Mouse (Mus musculus) 3T3-L1 (cell line): ENCODE data around the gene Fgf2.

Source experiments
- DNase-seq: peaks from one replicate; pipeline ENCODE4 v3.0.0-alpha.2; 2015; ENCODE audit warnings: low read depth, low spot score

Fgf2 gene

DNA sequence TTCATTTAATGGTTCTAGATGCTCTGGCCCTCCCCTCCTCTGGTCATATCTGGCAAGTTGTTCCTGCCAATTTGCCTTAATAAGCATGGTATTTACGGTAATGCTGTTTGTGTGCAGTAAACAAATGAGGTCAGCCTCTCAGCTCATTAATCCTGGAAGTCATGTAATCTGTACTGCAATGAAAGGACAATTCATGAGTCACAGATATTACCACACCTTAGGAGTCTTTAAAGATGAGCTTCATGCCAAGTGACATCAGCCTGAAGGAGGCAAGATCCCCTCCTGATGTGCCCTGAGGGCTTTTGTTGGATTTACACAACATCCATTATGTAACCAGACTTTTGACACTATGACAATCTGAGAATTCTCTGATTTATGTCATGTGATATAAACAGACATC is 6.6 kb downstream of the Fgf2 start:
- DNase-seq: peak; percentile 66

DNA sequence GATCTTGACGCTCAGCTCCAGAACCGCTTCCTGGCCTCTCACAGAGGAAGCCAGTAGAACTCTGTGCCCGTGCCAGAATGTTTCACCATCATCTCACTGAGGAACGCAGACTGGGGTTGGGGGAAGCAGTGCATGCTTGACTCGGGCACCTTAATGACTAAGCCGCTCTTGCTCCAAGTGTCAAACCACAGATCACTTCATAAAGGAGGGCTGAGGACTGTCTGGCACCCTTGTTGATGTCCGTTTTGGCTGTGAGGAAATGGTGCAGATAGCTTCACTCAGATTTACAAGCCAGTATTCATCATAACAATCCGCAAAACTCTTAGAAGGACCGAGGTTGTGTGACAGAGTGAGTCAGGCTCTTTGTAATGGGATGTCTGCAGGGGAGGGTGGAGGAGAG is 12.6 kb downstream of the Fgf2 start:
- DNase-seq: peak; percentile 85

DNA sequence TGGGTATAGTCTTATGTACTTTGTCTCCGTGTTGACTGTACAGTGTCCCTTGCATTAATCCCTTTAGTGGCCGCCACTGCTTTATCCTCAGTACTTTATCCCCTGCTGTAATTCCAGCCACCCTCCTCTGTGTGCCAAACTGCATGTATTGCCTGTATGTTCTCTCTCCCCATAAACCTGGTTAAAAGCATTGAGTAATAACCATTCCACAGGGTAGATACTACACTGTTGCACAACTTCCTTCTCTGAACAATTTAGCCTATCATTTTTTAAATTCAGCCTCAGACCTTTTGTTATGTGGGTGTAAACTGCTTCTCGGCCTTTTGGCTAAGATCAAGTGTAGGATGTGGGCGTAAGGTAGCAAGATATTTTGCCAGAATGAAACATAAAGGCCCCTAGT is 17.0 kb downstream of the Fgf2 start:
- DNase-seq: no peak

DNA sequence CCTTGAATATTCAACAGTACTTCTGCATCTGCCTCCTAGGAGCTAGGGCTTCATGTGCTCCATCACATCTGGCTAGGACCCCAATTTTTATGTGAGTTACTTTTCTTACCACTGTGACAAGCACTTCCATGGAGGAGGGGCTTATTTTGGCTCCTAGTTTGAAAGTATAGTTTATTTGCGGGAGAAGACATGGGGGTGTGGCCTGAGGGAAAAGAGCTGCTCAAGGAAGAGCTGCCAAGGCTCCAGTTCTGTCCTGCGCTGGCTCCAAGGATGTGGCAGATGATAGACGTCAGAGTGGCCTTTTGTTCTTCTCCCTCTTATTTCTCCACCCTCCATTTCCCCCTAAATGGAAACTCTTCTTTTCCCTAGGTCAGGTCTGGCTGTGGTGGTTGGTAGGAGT is 17.8 kb downstream of the Fgf2 start:
- no peak for DNase-seq

DNA sequence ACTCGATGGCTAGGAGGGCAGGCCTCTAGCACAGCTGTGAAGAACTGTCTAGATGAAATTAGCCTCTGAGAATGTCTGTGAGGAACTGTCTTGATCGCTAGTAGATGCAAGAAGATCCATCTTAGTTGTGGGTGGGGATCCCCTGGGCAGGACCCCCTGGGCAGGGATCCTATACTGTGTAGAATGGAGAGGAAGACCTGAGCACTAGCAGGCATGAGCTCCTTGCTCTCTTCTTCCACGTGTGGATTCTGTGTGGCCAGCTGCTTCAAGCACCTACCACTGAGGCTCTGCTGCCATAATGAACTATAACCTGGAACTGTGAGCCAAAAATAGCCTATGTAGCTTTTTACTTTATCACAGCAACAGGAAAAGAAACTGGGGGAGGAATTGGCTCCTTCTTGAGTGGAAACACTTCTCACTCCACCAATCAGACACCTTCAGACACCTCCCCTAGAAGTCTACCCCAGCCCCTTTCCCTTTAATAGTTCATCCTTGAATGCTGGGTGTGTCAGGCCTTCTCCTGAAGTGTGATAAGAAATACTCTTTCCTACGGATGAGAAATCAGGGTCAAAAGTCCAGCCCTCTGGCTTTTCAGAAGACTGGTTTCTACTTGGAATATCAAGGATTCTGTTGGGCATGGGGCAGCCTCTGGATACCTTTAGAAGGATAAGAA is 18.4 kb downstream of the Fgf2 start:
- DNase-seq: no peak

DNA sequence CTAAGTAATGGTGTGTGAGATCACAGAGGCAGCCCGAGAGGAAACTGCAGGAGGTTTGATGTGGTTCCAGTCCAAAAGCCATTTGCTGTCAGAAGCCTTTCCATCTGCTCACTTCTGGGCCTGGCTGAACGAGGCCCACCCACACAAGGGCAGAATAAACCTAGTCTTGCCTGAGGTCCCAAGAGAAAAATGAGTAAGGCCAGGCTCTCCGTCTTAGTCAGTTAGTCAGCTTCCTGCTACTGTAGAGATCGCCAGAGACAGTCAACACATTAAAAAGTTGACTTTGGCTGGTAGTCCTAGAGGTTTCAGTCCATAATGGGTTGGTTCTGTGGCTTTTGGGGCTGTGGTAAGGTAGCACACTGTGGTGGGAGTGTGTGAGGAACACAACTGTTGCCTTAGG is 22.3 kb downstream of the Fgf2 start:
- DNase-seq: peak; percentile 88

DNA sequence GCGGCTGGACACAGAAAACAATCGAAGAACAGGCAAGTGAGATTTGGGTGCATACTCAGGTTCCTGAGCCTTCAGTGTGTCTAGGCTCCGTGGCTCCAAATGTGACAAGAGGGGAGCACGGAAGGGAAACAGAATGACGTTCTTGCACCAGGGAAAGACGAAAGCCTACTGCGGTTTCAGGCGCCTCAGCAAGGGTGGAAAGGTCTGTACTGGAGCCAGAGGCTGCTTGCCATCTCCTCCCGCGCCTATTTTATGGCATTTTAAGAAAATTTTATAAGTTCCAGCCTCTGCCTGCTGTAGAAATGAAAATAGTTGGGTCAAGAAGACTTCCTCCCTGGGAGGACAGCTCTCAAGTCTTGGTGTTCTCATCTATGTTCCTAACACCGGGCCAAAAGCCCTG is 25.6 kb downstream of the Fgf2 start:
- no peak for DNase-seq

DNA sequence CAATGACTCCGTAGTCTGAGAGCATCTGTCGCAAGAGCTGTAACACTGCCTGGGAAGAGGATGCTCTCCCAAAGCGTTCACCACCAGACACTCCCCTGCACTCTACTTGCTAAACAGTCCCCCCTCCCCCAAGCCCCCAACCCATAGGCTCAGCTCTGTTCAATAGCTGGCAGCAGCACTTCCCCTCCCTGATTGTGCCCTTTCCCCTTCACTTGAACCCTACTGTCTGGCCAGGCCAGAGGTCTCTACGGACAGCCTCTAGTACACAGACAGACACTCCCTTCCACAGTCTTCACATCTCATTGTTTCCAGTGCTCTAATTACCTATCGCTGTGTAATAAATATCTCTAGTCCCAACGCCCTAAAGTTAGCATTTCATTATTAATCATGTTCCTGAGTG is 29.8 kb downstream of the Fgf2 start:
- no peak for DNase-seq

DNA sequence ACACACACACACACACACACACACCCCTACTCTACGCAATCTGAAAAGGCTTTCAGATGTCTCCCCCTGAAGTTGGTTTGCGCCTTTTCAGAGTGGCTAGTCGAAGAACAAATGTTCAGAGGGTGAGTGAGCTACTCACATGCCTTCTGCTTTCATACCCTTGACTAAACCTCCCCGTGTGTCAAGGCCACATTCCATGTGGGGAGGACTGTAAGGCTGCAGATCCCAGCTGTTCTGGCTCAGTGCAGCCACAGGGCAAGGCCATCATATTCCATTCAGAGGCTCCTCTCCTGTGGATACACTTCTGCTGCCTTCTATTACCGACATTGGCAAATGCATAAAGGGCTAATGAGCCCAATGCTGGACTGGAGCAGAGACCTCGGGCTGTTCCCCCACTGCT is 30.3 kb downstream of the Fgf2 start:
- DNase-seq: no peak

DNA sequence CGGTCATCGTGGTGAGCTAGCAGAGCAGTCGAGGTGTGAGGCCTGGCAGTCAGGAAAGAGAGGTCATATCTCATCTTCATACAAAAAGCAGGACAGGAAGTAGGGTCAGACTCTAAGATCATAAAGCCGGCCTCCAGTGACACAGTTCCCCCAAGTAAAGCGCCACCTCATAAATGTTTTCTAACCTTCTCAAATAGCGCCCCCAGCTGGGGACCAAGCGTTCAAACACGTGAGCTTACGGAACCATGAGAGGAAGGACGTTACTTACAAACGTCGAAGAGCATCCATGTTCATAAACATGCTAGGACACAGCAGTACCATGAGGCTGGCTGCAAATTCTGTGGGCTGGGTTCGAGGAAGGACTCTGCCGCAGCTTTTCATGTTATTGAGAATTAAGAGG is 31.1 kb downstream of the Fgf2 start:
- DNase-seq: no peak

DNA sequence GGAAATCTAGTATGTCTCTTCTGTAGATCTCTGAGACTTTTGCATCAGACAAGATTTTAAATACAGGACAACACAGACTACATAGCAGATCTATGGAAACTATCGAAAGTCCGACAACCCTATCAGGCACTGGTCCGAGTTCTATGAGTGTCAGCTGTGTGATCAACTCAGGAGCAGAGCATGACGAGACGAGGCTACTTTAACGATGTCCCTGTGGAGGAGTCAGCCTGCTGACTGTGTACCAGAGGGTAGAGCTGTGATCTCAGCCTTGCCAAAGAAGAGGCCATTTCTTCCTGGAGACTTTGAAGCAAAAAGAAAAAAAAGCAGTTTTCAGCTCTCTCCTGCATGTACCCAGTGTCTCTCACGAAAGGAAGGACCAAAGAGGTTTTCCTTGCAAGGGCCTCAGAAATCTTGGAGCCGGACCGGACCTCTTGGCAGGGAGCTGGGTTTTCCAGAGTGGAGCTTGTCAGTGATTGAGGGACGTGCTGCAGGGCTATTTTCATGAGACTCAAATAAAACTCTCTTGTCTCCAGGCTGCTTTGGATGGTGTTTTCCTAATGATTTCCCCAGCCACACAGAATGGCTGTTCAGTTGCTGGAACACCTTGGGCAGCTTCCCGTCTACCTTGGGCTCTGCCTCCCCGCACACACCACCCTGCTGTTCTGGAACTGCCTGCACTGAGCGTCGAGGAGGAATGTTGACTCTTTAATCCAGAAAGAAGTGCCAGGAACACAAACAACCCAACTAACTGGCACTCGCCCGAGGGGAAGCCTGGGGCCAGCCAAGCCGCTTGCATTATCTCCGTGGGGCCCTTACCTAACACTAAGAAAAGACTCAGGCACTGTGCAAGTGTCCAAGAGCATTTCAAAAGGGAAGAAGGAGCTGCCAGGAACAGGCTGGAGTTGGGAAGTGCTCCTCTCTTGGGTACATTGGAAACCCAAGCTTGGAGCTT is 32.1 kb downstream of the Fgf2 start:
- no peak for DNase-seq

DNA sequence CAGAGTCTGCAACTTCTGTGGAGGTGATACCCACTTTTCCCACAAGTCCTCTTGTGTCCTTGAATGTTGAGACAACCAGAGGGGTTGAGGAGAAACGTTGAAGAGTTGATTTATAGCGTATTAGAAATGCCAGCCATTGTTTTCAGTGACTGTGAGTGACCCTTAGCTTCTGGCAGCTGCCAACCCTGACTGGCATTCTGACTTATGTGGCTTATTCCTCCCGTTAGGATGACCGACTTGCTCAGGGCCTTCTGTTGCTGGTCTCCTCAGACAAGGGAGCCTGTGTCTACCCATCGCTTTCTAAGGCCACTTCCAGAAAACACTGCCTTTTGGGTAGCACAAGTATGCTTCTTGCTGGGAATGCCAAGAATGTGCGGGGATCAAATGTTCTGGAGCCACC is 33.3 kb downstream of the Fgf2 start:
- DNase-seq: no peak

DNA sequence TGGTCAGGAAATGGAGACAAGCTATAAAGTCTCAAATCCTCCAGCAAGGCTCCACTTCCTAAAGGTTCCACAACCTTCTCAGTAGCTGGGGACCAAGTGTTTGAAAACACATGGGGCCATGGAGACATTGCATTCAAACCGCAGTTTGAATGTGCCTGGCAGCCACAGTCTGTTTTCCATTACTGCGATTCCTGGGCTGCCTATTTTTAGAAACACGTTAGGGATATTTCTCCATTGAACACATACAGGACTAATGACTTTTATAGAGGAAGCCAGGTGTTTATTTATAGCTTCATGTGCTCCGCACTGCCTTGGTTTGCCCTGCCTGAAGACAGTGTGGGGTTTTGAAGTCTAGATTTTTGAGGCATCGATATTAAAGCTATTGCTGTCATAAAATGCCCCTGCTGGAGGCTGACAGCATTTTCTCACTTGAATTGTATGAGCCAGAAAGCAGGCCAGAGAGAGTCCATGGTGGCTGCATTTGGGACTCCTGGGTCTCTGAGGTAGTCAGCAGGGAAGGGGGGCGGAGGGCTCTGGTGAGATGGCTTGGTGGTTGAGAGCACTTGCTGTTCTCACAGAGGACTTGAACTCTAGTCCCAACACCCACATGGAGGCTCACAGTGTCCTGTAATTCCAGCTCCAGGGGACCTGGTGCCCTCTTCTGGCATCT is 35.1 kb downstream of the Fgf2 start:
- no peak for DNase-seq

DNA sequence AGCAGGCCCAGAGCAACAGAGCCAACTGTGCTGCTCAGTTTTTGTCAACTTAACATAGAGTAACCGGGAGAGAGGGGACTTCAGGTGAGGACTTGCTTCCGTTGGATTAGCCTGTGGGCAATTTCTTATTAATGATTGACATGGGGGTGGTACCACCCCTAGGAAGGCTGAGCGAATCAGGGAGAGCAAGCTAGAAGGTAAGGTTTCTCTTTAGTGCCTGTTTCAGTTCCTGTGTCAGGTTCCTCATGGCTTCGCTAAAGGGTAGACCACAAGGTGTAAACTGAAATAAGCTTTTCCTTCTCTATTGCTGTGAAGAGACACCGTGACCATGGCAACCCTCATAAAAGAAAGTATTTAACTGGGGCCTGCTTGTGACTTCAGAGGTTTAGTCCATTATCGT is 39.2 kb downstream of the Fgf2 start:
- DNase-seq: no peak

DNA sequence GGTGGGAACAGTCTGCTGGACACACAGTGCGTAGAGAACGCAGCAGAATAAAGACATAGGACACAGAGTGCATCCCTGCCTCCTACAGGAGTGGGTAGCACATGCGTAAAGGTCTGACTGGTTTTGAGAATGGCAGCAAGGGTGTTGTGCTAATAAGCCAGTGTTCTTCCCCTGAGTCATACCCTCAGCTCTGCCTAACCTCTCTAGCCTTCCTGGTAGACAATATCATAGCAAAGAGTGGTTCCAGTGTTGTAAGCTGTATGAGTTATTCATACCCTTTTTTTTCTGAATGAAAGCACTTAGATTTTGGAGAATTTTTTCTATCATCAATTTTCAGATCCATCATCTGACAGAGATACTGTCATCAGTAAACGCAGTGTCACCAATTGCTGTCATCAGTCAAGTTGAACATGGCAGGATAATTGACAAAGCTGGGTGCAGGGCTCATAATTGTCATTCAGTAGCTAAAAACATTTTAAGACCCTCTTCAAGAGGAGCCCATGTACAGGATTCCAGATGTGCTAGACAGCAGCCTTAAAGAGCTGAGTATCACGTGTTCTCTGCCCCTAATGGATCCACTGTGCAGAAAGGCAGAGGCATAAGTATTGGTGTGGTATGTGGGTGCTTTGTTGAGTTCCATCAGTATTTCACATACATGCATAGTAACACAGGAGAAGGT is 48.9 kb downstream of the Fgf2 start:
- DNase-seq: no peak

DNA sequence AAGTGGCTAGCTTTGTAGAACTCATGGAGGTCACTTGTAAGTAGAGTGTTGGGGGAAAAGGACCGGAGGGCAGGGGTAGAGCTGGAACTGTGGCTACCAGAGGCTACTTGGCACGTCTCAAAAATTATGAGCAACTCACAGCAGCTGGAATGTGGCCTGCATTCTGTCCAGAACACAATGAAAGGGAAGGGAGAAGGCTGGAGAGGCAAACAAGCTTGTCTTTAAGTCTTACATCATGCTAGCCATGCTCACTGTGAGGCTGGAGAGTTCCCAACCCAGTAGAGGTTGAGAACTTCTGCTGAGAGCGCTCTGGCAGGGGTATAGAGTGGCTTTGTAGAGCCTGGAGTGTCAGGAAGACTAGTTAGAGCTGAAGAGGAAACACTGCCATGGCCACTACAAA is 49.5 kb downstream of the Fgf2 start:
- DNase-seq: peak; percentile 52

DNA sequence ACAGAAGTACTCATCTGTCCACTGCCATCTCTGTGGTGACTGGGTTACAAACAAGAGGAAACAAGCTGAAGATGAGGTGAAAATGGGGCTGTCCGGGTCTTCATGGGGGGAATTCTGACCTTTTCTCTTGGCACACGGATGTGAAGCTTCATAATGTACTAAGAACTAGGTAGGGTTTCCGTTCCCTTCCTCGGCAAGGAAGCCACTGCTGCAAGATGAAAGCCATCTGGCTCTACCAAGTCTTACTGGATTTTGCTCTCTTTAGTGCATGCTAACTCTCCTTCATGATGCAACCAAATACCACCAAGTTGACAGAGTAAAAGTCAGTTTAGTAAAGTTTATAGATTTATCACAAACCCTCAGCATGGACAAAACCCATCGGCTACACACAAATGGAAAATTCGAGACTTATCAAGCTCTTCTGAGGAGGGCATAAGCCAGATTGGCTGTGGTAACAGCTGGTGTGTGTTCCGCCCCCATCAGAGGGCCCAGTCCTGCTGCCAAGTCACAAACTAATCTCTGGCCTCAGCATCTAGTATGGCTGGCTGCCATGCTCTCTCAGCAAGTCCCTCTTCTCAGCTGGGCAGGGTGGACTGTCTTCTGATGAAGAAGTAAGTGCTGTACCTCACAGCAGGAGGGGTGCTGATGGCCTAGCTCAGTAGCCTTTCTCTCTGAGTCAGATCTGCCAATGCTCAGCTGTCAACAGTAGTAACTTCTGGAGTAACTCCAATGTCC is 50.7 kb downstream of the Fgf2 start:
- DNase-seq: peak; percentile 84

DNA sequence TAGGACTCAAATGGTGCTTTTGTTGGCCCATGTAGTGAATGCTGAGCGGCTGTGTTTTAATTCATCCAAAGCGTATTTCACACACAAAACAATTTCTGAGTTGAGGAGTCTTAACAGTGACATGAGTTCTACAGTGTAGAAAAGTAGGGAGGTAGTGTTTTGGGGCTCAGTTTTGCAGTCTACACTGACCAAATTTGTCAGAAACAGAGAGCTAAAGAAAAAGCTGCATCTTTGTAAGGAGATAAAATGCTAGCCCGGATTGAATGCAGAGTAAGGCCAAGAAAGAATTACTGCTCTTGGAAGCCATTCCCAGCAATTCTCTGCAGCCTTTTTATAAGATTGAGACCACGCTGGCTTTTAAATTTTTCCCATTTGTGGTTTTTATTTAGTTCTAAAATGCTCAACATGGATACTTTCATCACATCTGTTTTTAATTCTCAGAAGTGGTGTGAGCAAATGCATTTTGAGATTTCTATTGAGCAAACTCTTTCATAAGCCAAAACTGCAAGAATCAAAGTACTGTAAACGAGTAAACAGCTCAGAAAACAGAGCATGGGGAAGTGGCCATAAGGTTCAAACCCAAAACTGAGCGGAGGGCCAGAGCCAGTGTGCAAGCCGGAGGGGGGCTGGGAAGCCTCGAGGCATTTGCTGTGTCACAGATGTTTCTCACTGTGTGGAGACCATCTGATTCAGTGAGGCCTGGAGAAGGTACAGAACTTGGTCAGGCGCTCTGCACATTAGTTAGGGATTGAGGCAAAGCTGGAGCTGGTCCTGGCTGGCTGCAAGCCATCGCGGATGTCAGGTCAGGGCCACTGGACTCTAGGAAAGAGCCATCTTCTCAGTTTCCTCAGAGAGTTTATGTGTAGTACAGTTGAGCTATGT is 53.8 kb downstream of the Fgf2 start:
- peak; percentile 93 for DNase-seq

DNA sequence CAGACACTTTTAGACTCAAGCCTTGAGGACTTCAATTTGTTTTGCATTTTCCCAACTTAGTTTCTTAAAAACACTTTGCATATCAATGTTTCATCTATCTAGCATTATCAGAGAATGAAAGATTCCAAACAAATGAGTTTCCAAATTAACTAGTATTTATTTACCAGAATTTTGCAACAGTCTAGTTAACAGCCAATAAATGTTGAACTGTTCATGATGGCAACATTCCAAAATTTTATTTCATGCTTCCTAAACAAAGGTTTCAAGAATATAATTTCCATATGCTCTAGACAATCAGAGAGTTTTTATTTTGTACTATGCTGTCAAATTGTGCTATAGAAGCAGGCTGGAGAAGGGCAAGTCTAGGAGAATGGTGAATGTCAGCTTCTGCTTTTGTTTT is 59.5 kb downstream of the Fgf2 start:
- no peak for DNase-seq

DNA sequence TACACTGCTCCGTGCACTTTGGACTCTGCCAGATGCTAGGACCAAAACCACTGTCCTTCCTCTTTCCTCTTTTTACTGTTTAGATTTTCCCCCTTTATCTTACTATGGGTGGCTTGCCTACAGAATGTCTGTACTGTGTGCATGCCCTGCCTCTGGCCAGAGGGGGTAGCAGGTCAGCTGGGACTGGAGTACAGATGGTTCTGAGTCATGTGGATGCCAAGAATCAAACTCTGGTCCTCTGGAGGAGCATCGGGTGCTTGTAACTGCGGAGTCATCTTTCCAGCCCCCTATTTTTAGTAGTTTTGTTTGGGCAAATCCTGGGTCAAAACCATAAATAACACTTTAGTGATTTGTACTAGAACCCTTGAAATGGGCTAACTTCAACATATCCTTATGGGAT is 65.3 kb downstream of the Fgf2 start:
- DNase-seq: peak; percentile 70
